Mouse (Mus musculus) neural tube, embryonic 13.5 days (tissue): ENCODE measurements around the gene Smg6. TPM values are rescaled to one million over a fixed set of nuclear protein-coding genes. Genes with fewer than 3 reads are reported as not detected.

Experiments used
- ATAC-seq: fragments of 200-750 bp; cut with Nextera tagmentation; 2 replicates; pipeline ENCODE4 v1.8.0; 2017; ENCODE audit warnings: low read depth, mild to moderate bottlenecking, moderate TSS enrichment, moderate library complexity
- H3K27ac ChIP-seq: fragments of 300-500 bp; sonication (generic); replicated peaks from 2 replicates; pipeline ENCODE4 v1.5.1; 2015; ENCODE audit warnings: moderate library complexity, mild to moderate bottlenecking, inconsistent platforms
- H3K27me3 ChIP-seq: fragments of 300-500 bp; sonication (generic); 2 replicates; pipeline ENCODE4 v1.6.1; 2015; ENCODE audit warnings: mild to moderate bottlenecking, inconsistent platforms
- H3K36me3 ChIP-seq: fragments of 300-500 bp; sonication (generic); 2 replicates; pipeline ENCODE4 v1.6.1; 2015; ENCODE audit warnings: mild to moderate bottlenecking, inconsistent platforms
- H3K4me1 ChIP-seq: fragments of 300-500 bp; sonication (generic); replicated peaks from 2 replicates; pipeline ENCODE4 v1.6.1; 2015; ENCODE audit warnings: inconsistent platforms
- H3K4me2 ChIP-seq: fragments of 300-500 bp; sonication (generic); 2 replicates; pipeline ENCODE4 v1.6.1; 2015; ENCODE audit warnings: inconsistent platforms, mild to moderate bottlenecking, moderate library complexity
- H3K4me3 ChIP-seq: fragments of 300-500 bp; sonication (generic); 2 replicates; pipeline ENCODE4 v1.5.1; 2015; ENCODE audit warnings: mild to moderate bottlenecking, inconsistent platforms
- H3K9ac ChIP-seq: fragments of 300-500 bp; sonication (generic); 2 replicates; pipeline ENCODE4 v1.6.1; 2015; ENCODE audit warnings: moderate library complexity, mild to moderate bottlenecking, inconsistent platforms
- H3K9me3 ChIP-seq: fragments of 300-500 bp; sonication (generic); 2 replicates; pipeline ENCODE4 v1.6.1; 2016; ENCODE audit warnings: inconsistent platforms
- WGBS: fragments of 180-500 bp; shearing (Covaris S2); methylation state at CpG from one replicate; pipeline ENCODE4 v1.1.7; 2015; 5-methylcytosine and 5-hydroxymethylcytosine counted together
- microRNA counts: library from miRNA; unstranded; fragments of <30 nt; microRNA quantifications from one replicate; lab custom pipeline; 2016
- microRNA-seq: library from miRNA; unstranded; fragments of <30 nt; microRNA quantifications from one replicate; pipeline ENCODE4, GENCODE M21; 2016
- polyA plus RNA-seq: library from polyadenylated mRNA; unstranded; fragments of >200 nt; fragmentation: Nextera tagmentation; extraction: Ambion mirVana; gene quantifications from 2 replicates; pipeline ENCODE4 v1.2.1, GENCODE M21; 2015

Gene Smg6
- polyA plus RNA-seq, 1 experiment from 2014 or later, result 17.4 TPM

GRCm38 (mm10) chr11:75209363-75209762, 283.7 kb downstream of the Smg6 start:
- ATAC-seq, result no peak
- no peak overlapping the region for H3K4me2 ChIP-seq
- no peak overlapping the region for H3K4me3 ChIP-seq
- H3K36me3 ChIP-seq, result no peaks in the 10 kb centered on the region
- no peak overlapping the region for H3K27ac ChIP-seq
- peaks cover 42% of the 10 kb centered on the region for H3K4me1 ChIP-seq
- no peaks in the 10 kb centered on the region for H3K9me3 ChIP-seq
- no peak overlapping the region for H3K9ac ChIP-seq
- H3K27me3 ChIP-seq, result no peaks in the 10 kb centered on the region
- 56% methylated on average over 4 of the region's 4 CpGs for WGBS

DNA sequence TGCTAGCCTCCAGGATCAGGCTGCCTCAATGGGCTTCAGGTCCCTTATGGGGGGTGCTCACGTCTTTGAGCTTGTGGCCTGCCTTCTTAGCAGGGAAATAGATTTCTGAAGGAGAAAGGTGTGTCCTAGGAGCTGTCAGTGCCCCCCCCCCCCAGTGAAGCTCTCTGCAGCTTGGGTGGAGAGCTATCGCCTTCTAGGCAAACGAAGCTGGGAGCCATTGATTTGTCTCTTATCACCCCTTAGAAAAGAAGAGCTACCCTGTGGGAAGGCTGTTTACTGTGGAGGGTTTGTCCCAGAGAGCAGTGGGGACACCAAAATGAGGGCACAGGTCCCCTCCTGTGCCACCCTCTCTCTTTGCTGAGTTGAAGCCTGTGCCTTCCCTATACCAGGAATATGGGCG, 284.5 kb downstream of the Smg6 start:
- Histone ChIP-seq H3K4me1 (peaks cover 47% of the 10 kb centered on the region), H3K9me3 (no peaks in the 10 kb centered on the region), H3K4me3 (no peak overlapping the region), H3K27ac (no peak overlapping the region), H3K9ac (peak overlapping the region; percentile 26; the same call in 1 of the 2 replicates), H3K36me3 (no peaks in the 10 kb centered on the region), H3K4me2 (no peak overlapping the region), H3K27me3 (no peaks in the 10 kb centered on the region)
- WGBS, result 67% methylated on average over 4 of the region's 4 CpGs
- no peak for ATAC-seq

DNA sequence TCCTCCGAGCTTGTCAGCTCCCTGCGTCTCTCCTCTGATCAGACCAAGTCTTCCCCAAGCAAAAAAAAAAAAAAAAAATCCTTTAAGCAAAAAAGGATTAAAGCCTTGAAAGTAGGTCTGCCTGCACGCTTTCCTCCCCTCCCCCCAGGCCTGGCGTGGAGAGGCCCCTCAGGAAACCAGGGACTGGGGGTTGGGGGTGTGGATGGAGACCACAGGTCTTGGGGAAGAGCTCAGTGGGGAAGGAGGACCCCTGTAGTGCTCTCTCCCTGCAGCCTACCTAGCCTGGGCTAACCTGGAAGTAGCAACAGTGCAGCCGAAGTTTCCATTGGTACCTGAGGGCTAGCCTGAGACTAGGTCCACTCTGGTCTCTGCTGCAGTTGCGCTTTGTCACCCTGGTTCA, 285.1 kb downstream of the Smg6 start:
- no peak overlapping the region for H3K27ac ChIP-seq
- H3K4me1 ChIP-seq, result peaks cover 53% of the 10 kb centered on the region
- 60% methylated on average over 6 of the region's 6 CpGs for WGBS

GRCm38 (mm10) chr11:75212031-75212667, 286.5 kb downstream of the Smg6 start:
- no peak for ATAC-seq
- Histone ChIP-seq H3K27ac (peak overlapping the region; percentile 70; the same call in 1 of the 2 replicates), H3K27me3 (0 out of 2 replicates have a peak, but pooled peaks cover 4% of the 10 kb centered on the region), H3K9me3 (no peaks in the 10 kb centered on the region), H3K9ac (peak overlapping the region; percentile 52), H3K4me2 (no peak overlapping the region), H3K4me1 (peaks cover 59% of the 10 kb centered on the region), H3K4me3 (no peak overlapping the region), H3K36me3 (no peaks in the 10 kb centered on the region)
- 43% methylated on average over 8 of the region's 8 CpGs for WGBS

More for the DNA sequence above, 285.1 kb downstream of the Smg6 start:
- no peaks in the 10 kb centered on the region for H3K36me3 ChIP-seq
- 0 out of 2 replicates have a peak, but pooled peaks cover 4% of the 10 kb centered on the region for H3K27me3 ChIP-seq
- no peaks in the 10 kb centered on the region for H3K9me3 ChIP-seq
- ATAC-seq, result no peak
- no peak overlapping the region for H3K4me2 ChIP-seq
- H3K9ac ChIP-seq, result no peak overlapping the region
- no peak overlapping the region for H3K4me3 ChIP-seq

- Histone ChIP-seq H3K4me1 (peaks cover 59% of the 10 kb centered on the region), H3K9ac (no peak overlapping the region), H3K27ac (peak overlapping the region; percentile 70; the same call in 1 of the 2 replicates), H3K27me3 (0 out of 2 replicates have a peak, but pooled peaks cover 4% of the 10 kb centered on the region), H3K36me3 (no peaks in the 10 kb centered on the region), H3K4me3 (no peak overlapping the region), H3K4me2 (no peak overlapping the region), H3K9me3 (no peaks in the 10 kb centered on the region)
- WGBS, result 52% methylated on average over 1 of the region's 3 CpGs
- no peak; the same call in 1 of the 2 replicates for ATAC-seq
Measured at GRCm38 (mm10) chr11:75212876-75213275, 287.3 kb downstream of the Smg6 start.

DNA sequence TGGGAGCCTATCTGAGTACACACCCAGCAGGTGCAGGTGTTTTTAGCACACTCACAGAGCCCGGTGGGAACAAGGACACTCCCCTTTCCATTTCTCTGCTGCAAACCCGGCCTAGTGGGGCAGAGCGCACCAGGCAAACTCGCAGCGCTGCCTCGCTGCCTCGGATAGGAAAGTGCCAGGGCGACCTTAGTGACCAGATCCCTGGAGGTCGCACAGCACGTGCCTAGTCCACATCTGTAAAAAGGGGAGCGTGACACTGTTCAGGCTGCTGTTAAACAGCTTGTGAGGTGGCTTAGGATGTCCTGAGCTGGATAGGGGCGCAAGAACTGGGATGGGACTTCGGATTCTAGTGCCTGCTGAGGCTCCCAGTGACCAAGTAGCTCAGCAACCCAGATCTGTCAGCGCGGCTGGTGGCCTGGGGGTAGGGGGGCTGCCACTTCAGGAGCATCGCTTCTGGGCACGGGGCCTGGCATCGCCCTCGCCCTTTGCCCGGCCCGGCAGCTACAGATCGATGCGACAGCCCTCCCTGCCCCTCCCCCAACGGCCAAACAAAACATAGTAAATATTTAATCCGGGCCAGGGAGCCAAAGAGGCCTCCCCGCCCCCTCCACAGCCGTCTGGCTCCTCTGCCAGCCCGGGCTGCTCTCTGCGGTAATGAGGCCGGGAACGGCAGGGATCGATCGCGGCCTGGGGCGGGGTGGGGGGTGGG, 287.9 kb downstream of the Smg6 start:
- peak overlapping the region; percentile 74 for H3K27ac ChIP-seq
- peak; percentile 69 for ATAC-seq
- WGBS, result 2% methylated on average over 35 of the region's 35 CpGs

More for the DNA sequence above, 287.9 kb downstream of the Smg6 start:
- Histone ChIP-seq H3K4me1 (peaks cover 59% of the 10 kb centered on the region), H3K9me3 (no peaks in the 10 kb centered on the region), H3K27me3 (0 out of 2 replicates have a peak, but pooled peaks cover 4% of the 10 kb centered on the region), H3K36me3 (no peaks in the 10 kb centered on the region), H3K9ac (peak overlapping the region; percentile 60), H3K4me2 (peak overlapping the region; percentile 59), H3K4me3 (peak overlapping the region; percentile 28)

MicroRNA genes within 50 kb of the gene (microRNA counts, 519-probe panel; counts per million panel counts)
- microRNA mmu-miR-132 (lab: Ali Mortazavi, UCI) (4,050 counts per million, percentile 65 among the panel's probes with 10 or more counts), microRNA mmu-miR-212 (lab: Ali Mortazavi, UCI) (not detected)

Small RNA genes lying within 50 kb of the gene (microRNA-seq; reads per million reads assigned to microRNA genes)
- 420 reads per million, percentile 74 among the genes with 10 or more reads in this experiment for gene Mir132
- 35.4 reads per million, percentile 40 among the genes with 10 or more reads in this experiment for gene Mir212

Other genes starting within 250 kb of the Smg6 start
- 60.9 and 74.4 TPM in 2 replicates for gene Pafah1b1, start 201.2 kb upstream of the Smg6 start, polyA plus RNA-seq
- gene Mettl16, start 155.0 kb upstream of the Smg6 start, polyA plus RNA-seq, result 40.2 and 49.8 TPM in 2 replicates
- gene Mnt, start 94.9 kb upstream of the Smg6 start, polyA plus RNA-seq, result 8.4 and 8.9 TPM in 2 replicates
- gene Sgsm2, start 28.8 kb upstream of the Smg6 start, polyA plus RNA-seq, result 17.1 and 19.7 TPM in 2 replicates
- 30.2 and 31.9 TPM in 2 replicates for gene Tsr1, start 27.8 kb upstream of the Smg6 start, polyA plus RNA-seq
- gene Srr, start 125 bp downstream of the Smg6 start, polyA plus RNA-seq, result 34.9 and 36.5 TPM in 2 replicates
- gene Hic1, start 243.7 kb downstream of the Smg6 start, polyA plus RNA-seq, result 7.4 and 9.2 TPM in 2 replicates